Mouse (Mus musculus) liver, adult 2 months (tissue): Measurements from ENCODE around the gene Cenpa.

ENCODE experiments used
- CTCF ChIP-seq: fragments of 200-500 bp; IDR thresholded peaks from 2 replicates; pipeline ENCODE4 v1.5.1; 2011; ENCODE audit warnings: low read depth, low read length, control low read depth
- POLR2A ChIP-seq: fragments of 200-500 bp; IDR thresholded peaks from 2 replicates; pipeline ENCODE4 v1.6.1; 2011; ENCODE audit warnings: low read length, control low read depth; ENCODE audit not compliant: insufficient read depth; ENCODE audit errors: extremely low read depth

DNA sequence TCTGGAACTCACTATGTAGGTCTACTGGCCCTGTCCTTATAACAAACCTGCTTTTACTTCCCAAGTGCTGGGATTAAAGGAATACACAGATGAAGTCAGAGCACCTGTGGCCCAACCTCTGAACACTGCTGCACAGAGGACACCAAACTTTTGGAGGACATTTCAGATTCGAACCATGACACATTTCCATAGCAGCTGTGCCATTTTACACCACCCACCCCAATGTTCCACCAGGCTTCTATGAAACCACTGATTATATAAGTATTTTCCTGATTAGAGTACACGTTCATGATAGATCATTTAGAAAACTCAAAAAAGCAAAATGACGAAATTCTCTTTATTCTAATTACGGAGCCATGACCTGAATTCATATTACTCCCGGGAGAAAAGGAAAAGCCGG is 609 bp upstream of the Cenpa start:
- TF ChIP-seq CTCF = no peak
- no peak for TF ChIP-seq POLR2A
